Mouse (Mus musculus) olfactory bulb, adult 2 months (tissue): ENCODE measurements around the gene Ntrk3.

Source experiments
- CTCF ChIP-seq: fragments of 200-500 bp; IDR thresholded peaks from 2 replicates; pipeline ENCODE4 v1.5.1; 2012; ENCODE audit warnings: low read depth, mild to moderate bottlenecking, low read length, moderate library complexity; ENCODE audit not compliant: insufficient read depth
- POLR2A ChIP-seq: fragments of 200-500 bp; IDR thresholded peaks from 2 replicates; pipeline ENCODE4 v1.6.1; 2012; ENCODE audit warnings: mild to moderate bottlenecking, low read depth, low read length, moderate library complexity; ENCODE audit not compliant: insufficient read depth

GRCm38 (mm10) chr7:78483061-78483460 lies 254.8 kb downstream of the Ntrk3 start:
- TF ChIP-seq CTCF (no peak), POLR2A (no peak)
